Mouse (Mus musculus) cortical plate, adult 2 months (tissue): ENCODE results near the gene Fam209. TPM values are rescaled to one million over a fixed set of nuclear protein-coding genes. Genes with fewer than 3 reads are reported as not detected.
A peak's percentile ranks its signal among the peaks of the same experiment; 100 is the strongest.

Source experiments
- H3K27ac ChIP-seq: fragments of 200-500 bp; 2 replicates; pipeline ENCODE4 v1.5.1; 2012; ENCODE audit warnings: low read length, control low read depth, inconsistent platforms; ENCODE audit not compliant: insufficient read depth
- H3K4me1 ChIP-seq: fragments of 200-500 bp; 2 replicates; pipeline ENCODE4 v1.6.1; 2011; ENCODE audit warnings: low read length; ENCODE audit not compliant: control insufficient read depth, insufficient read depth
- H3K4me3 ChIP-seq: fragments of 200-500 bp; 2 replicates; pipeline ENCODE4 v1.5.1; 2011; ENCODE audit warnings: mild to moderate bottlenecking, low read length, control low read depth; ENCODE audit not compliant: insufficient read depth
- CTCF ChIP-seq: fragments of 200-500 bp; IDR thresholded peaks from 2 replicates; pipeline ENCODE4 v1.5.1; 2011; ENCODE audit warnings: mild to moderate bottlenecking, control low read depth, low read length; ENCODE audit not compliant: insufficient read depth; ENCODE audit errors: extremely low read depth
- POLR2A ChIP-seq: fragments of 200-500 bp; IDR thresholded peaks from 2 replicates; pipeline ENCODE4 v1.6.1; 2011; ENCODE audit warnings: mild to moderate bottlenecking, low read length, control low read depth; ENCODE audit not compliant: insufficient read depth; ENCODE audit errors: extremely low read depth
- polyA plus RNA-seq: library from polyadenylated mRNA; depleted of rRNA; stranded (reverse); fragments of >200 nt; gene quantifications from 2 replicates; pipeline ENCODE4 v1.2.3, GENCODE M21; 2012; rRNA removed

Fam209 gene
- 0.17 TPM in 1 of 2 replicates, not detected in the other for polyA plus RNA-seq

GRCm38 (mm10) chr2:172472318-172472717, at the start of gene Fam209:
Gene Fam209 (plus strand): TSS chr2:172472520.
- Histone ChIP-seq H3K4me3 (no peak within 1 kb of the TSS), H3K27ac (no peak within 1 kb of the TSS), H3K4me1 (no peaks in the 10 kb centered on the region)
- TF ChIP-seq CTCF: no peak
- TF ChIP-seq POLR2A: no peak

DNA sequence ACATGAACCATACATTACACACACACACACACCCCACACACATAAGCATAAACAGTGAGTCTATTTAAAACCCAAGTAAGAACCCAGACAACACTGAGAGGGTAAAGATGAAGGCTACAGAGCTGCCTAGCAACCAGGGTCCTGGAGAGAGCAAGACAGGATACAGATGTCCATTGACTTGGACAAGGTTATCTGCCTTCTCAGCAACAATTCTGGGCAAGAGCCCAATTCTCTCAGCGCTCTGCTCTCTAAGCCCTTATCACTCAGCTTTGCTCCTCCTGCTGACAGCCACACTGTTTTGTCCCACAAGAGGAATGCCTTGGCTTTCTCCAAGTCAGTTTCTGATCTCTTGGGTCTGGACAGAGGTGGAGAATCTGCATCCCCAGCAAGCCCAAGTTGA, 41.7 kb upstream of the Fam209 start:
- Histone ChIP-seq H3K27ac (no peak overlapping the region), H3K4me3 (no peak overlapping the region), H3K4me1 (no peaks in the 10 kb centered on the region)
- no peak for TF ChIP-seq CTCF
- TF ChIP-seq POLR2A: no peak

DNA sequence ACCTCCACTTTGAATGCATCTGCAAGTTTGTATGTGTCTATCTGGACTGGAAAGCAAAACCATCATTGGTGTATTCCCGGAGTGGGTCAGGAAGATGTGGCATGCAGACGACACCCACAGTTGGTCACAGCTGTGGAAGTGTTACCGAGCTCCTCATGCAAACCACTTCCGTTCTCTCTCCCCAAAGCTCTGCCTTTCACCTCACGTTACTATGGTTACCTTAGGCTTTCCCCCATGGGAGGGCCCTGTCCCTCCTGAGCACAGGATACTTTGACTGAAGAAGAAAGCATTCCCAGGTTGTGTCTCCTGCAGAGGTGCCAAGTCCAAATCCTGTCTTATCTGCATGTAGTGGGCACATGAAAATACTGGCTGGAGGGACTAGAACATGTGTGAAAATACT, 38.6 kb upstream of the Fam209 start:
- H3K27ac ChIP-seq: no peak overlapping the region
- no peaks in the 10 kb centered on the region for H3K4me1 ChIP-seq
- no peak overlapping the region for H3K4me3 ChIP-seq
- TF ChIP-seq CTCF: no peak
- TF ChIP-seq POLR2A: no peak

DNA sequence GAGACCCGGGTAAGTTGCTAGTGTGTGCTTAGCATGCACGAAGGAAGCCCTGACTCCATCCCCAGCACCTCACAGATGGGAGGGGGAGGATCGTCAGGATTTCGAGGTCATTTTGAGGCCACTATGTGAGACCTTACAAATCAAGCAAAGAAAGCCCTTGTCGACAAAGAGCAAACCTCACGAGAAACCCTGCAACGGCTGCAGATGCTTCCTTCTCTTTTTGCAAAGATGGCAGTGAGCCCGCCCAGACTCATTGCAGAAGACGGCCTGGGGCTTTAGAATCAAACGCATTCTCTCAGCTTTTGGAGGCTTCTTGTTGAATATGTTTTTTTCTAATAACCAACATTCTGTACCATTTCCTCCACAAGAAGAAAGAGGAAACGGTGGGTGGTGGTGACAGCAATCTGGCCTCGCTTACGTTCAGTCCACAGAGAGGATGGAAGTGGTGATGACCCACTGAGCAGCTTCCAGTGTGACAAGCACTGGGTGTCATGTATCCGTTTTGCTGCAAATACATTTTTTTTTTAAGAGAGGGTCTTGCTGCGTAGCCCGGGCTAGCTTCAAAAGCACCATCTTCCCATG, 34.9 kb upstream of the Fam209 start:
- peaks cover 7% of the 10 kb centered on the region for H3K4me1 ChIP-seq
- no peak overlapping the region for H3K4me3 ChIP-seq
- H3K27ac ChIP-seq: no peak overlapping the region
- TF ChIP-seq CTCF: no peak
- no peak for TF ChIP-seq POLR2A

DNA sequence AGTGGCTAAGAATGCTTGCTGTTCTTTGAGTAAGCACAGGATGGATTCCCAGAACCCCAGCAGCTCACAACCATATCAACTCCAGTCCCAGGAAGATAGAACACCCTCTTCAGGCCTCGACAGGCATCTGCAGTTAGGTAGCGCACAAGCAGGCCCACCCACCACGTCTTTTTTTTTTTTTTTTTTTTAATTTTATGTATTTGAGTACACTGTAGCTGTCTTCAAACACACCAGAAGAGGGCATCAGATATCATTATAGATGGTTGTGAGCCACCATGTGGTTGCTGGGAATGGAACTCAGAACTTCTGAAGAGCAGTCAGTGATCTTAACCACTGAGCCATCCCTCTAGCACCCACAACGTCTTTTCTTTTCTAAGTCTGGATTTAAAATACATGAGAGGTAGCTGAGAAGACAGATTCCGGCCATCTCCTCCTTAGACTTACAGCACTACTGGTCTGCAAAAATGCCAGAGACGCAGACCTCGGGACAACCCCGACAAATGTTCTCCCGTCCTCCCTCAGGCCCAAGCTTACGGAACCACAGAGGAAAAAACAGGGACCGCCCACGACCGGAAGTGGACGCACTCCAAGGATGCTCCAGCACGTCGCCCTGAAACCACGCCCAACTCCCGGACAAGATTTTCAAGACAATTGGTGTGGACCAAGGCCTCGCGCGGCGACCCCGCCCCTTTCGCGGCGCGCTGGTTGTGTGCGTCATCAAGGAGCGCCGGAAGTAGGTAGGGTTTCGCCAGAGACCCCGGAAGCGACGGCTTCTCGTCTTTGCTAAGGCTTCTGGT, 32.3 kb upstream of the Fam209 start, which contains the start of gene Rtf2:
Gene Rtf2, plus strand, starts transcription at position 714 of the 797 bp plus-strand sequence.
- H3K4me1 ChIP-seq: peaks cover 7% of the 10 kb centered on the region
- H3K4me3 ChIP-seq: peak within 1 kb of the TSS; percentile 92
- H3K27ac ChIP-seq: peak within 1 kb of the TSS; percentile 2; the same call in 1 of the 2 replicates
- peak; percentile 82 for TF ChIP-seq POLR2A
- TF ChIP-seq CTCF: no peak

DNA sequence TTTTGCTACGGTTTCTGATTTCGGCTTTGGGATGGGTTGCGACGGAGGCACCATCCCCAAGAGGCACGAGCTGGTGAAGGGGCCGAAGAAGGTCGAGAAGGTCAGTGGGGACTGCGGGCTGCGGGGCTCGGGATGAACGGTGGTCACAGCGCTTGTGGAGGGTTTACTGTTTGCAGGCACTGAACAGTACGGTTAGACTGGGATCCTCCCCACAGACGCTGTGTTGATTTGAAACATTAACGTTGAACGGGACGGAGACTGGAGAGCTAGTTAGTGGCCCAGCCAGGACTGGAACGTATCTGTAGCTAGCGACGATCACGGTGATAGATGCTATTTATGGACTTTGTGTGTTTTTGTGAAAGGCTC, 31.7 kb upstream of the Fam209 start:
- H3K4me3 ChIP-seq: peak overlapping the region; percentile 92
- peaks cover 7% of the 10 kb centered on the region for H3K4me1 ChIP-seq
- no peak overlapping the region for H3K27ac ChIP-seq
- TF ChIP-seq POLR2A (no peak), CTCF (no peak)

- H3K27ac ChIP-seq: no peak overlapping the region
- H3K4me3 ChIP-seq: peak overlapping the region; percentile 92
- no peak for TF ChIP-seq CTCF
- no peak for TF ChIP-seq POLR2A
- peaks cover 7% of the 10 kb centered on the region for H3K4me1 ChIP-seq
Observed at GRCm38 (mm10) chr2:172441176-172441575, 31.1 kb upstream of the Fam209 start.

DNA sequence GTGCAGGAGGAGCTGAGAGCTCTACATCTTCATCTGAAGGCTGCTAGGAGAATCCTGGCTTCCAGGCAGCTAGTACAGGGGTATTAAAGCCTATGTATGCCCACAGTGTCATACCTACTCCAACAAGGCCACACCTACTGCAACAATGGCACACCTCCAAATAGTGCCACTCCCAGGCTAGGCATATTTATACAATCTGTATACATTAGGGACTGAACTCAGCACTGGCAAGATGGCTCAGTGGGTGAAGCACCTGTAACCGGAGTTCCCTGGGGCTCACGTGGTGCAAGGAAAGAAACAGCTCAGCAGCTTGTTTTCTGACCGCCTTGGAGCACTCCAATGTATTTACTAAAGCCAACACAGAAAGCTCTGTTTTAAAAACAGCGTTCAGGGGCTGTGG, 26.7 kb upstream of the Fam209 start:
- Histone ChIP-seq H3K4me3 (no peak overlapping the region), H3K27ac (no peak overlapping the region), H3K4me1 (peaks cover 3% of the 10 kb centered on the region; the same call in 1 of the 2 replicates)
- no peak for TF ChIP-seq POLR2A
- no peak for TF ChIP-seq CTCF

GRCm38 (mm10) chr2:172447317-172447716, 25.0 kb upstream of the Fam209 start:
- Histone ChIP-seq H3K4me3 (no peak overlapping the region), H3K27ac (no peak overlapping the region), H3K4me1 (no peaks in the 10 kb centered on the region)
- TF ChIP-seq CTCF: peak; percentile 49
- no peak for TF ChIP-seq POLR2A

- no peak overlapping the region for H3K27ac ChIP-seq
- H3K4me3 ChIP-seq: no peak overlapping the region
- H3K4me1 ChIP-seq: no peaks in the 10 kb centered on the region
- TF ChIP-seq CTCF (no peak), POLR2A (no peak)
Observed at GRCm38 (mm10) chr2:172448329-172448728, 24.0 kb upstream of the Fam209 start.
